Mouse (Mus musculus): ENCODE measurements at regions not wholly inside any gene's neighbourhood (a gene's known extent, or its start where the extent isn't known, plus 50 kb on each side); places are given as distances from the start of the nearest gene placed in this dataset.

DNA sequence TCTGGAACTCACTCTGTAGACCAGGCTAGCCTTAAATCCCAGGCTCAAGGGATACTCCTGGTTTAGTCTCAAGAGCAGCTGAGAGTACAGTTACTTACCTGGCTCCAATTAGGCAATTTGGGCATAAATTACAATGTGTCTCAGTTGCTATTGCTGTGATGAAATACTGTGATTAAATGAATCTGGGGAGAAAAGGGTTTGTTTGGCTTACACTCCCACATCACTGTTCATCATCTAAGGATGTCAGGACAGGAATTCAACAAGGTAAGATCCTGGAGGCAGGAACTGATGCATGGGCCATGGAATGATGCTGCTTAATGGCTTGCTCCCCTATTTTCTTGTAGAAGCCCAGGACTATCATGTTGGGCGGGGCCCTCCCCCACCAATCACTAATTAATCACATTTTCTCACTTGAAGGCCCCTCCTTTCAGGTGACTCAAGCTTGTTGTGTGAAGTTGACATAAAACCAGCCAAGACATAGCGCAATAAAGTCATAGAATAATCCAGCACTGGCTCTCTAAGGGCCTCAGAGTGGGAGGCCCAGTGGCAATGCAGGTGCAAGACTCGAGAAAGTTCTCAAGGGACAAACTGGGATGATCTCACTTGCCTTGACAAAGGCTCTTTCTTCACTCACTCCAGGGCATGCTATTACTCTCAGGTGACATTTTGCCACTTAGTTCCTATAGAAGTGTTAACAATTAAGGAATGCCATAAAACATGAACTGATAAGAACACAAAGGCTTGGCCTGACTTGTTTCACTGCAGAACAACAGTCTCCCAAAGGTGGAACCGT, 85.4 kb upstream of the Barx2 start:
- Histone ChIP-seq H3K9me3 (replicated peaks; ENCODE audit: low read length) (no peaks in the 10 kb centered on the region), H3K27ac (ENCODE audit: insufficient read depth, low read depth) (no peak overlapping the region), H3K4me1 (ENCODE audit: control insufficient read depth in 1 of 2, insufficient read depth in 2 of 2) (peaks cover 0 to 50% of the 10 kb centered on the region in 2 experiments; a peak in 2 of 4 replicates), H3K27me3 (replicated peaks) (no peaks in the 10 kb centered on the region), H3K9ac (ENCODE audit: insufficient read depth, low read depth) (no peak overlapping the region), H3K79me2 (replicated peaks; ENCODE audit: control insufficient read depth, extremely low read depth, insufficient read depth, poor library complexity, severe bottlenecking) (no peaks in the 10 kb centered on the region), H3K4me3 (replicated peaks in 1 of 3; ENCODE audit: low read depth in 2 of 3, low read length in 2 of 3, poor library complexity in 1 of 3) (no peak overlapping the region), H3K36me3 (replicated peaks in 1 of 2; ENCODE audit: control insufficient read depth in 1 of 2, insufficient read depth in 1 of 2, low read length in 1 of 2) (no peaks in the 10 kb centered on the region), H3K4me2 (ENCODE audit: insufficient read depth, low read depth, poor library complexity, severe bottlenecking) (no peak overlapping the region)
- no peak for DNase-seq (ENCODE audit: extremely low read depth)
- TF ChIP-seq E2F4 (IDR thresholded peaks at IDR 0.05; ENCODE audit: insufficient replicate concordance, low read depth, low read length) (no peak), USF2 (conservative IDR thresholded peaks at IDR 0.05; ENCODE audit: low read depth, low read length) (no peak), PAX5 (IDR thresholded peaks at IDR 0.05; ENCODE audit: low read length) (no peak), NRF1 (IDR thresholded peaks at IDR 0.05; ENCODE audit: low read depth, low read length) (no peak)
- in situ Hi-C loops (cut with MboI; ENCODE audit: low pct_ligation_motif_present, low pct_unique_long_range_greater_than_20kb, low sequenced_read_pairs): no loop called here
- dilution Hi-C loops (cut with MboI; ENCODE audit: extremely low pct_ligation_motif_present, extremely low pct_unique_long_range_greater_than_20kb, low sequenced_read_pairs): no loop called here

DNA sequence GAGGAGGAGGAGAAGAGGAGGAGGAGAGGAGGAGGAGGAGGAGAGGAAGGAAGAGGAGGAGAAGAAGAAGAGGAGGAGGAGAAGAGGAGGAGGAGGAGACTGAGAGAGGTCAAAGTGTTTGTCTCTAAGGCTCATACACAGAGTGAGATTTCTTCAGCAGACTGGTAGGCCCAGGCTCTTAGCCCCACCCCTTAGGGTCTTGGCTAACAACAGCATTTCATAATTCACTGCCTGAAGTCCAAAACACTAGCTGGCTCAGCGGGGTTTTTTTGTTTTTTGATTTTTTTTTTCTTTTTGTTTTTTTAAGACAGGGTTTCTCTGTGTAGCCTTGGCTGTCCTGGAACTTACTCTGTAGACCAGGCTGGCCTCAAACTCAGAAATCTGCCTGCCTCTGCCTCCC, 86.5 kb upstream of the Barx2 start:
- no peaks in the 10 kb centered on the region for H3K9me3 ChIP-seq (replicated peaks; ENCODE audit: low read length)
- peaks cover 0 to 53% of the 10 kb centered on the region in 2 experiments; a peak in 2 of 4 replicates for H3K4me1 ChIP-seq (ENCODE audit: control insufficient read depth in 1 of 2, insufficient read depth in 2 of 2)
- H3K36me3 ChIP-seq (replicated peaks in 1 of 2; ENCODE audit: control insufficient read depth in 1 of 2, insufficient read depth in 1 of 2, low read length in 1 of 2): no peaks in the 10 kb centered on the region
- no peaks in the 10 kb centered on the region for H3K79me2 ChIP-seq (replicated peaks; ENCODE audit: control insufficient read depth, extremely low read depth, insufficient read depth, poor library complexity, severe bottlenecking)
- H3K27me3 ChIP-seq (replicated peaks): no peaks in the 10 kb centered on the region
- H3K4me3 ChIP-seq (replicated peaks in 1 of 3; ENCODE audit: low read depth in 2 of 3, low read length in 2 of 3, poor library complexity in 1 of 3): no peak overlapping the region
- TF ChIP-seq RAD21 (IDR thresholded peaks at IDR 0.05; ENCODE audit: low read depth, low read length): no peak
- TF ChIP-seq TBP (conservative IDR thresholded peaks at IDR 0.05; ENCODE audit: low read depth, low read length): no peak
- TF ChIP-seq UBTF (IDR thresholded peaks at IDR 0.05; ENCODE audit: low read depth, low read length): no peak
- TF ChIP-seq MXI1 (IDR thresholded peaks at IDR 0.05; ENCODE audit: low read depth, low read length): no peak
- TF ChIP-seq CTCF (conservative IDR thresholded peaks at IDR 0.05 in 1 of 2, IDR thresholded peaks at IDR 0.05 in 1 of 2; ENCODE audit: low read depth in 2 of 2, low read length in 2 of 2): no peak
- TF ChIP-seq ZMIZ1 (IDR thresholded peaks at IDR 0.05; ENCODE audit: low read depth, low read length): no peak
- TF ChIP-seq ETS1 (conservative IDR thresholded peaks at IDR 0.05; ENCODE audit: low read depth, low read length): no peak
- TF ChIP-seq JUND (conservative IDR thresholded peaks at IDR 0.05; ENCODE audit: low read depth, low read length): no peak
- no peak for TF ChIP-seq GABPA (IDR thresholded peaks at IDR 0.05; ENCODE audit: insufficient replicate concordance, low read depth, low read length)
- TF ChIP-seq ELF1 (IDR thresholded peaks at IDR 0.05; ENCODE audit: low read depth, low read length): no peak
- TF ChIP-seq CHD1 (IDR thresholded peaks at IDR 0.05; ENCODE audit: low read depth, low read length): no peak
- TF ChIP-seq MAFK (IDR thresholded peaks at IDR 0.05; ENCODE audit: insufficient replicate concordance, low read length): no peak
- no peak for DNase-seq (ENCODE audit: extremely low read depth)
- H3K9ac ChIP-seq (ENCODE audit: insufficient read depth, low read depth): no peak overlapping the region
- no peak overlapping the region for H3K27ac ChIP-seq (ENCODE audit: insufficient read depth, low read depth)
- in situ Hi-C loops (cut with MboI; ENCODE audit: low pct_ligation_motif_present, low pct_unique_long_range_greater_than_20kb, low sequenced_read_pairs): no loop called here
- no peak overlapping the region for H3K4me2 ChIP-seq (ENCODE audit: insufficient read depth, low read depth, poor library complexity, severe bottlenecking)
- dilution Hi-C loops (cut with MboI; ENCODE audit: extremely low pct_ligation_motif_present, extremely low pct_unique_long_range_greater_than_20kb, low sequenced_read_pairs): no loop called here
